Mouse (Mus musculus): Measurements from ENCODE around the gene Dnajc11.

GRCm38 (mm10) chr4:151988342-151989109 is 55.0 kb downstream of the Dnajc11 start, which contains the start of gene Thap3:
- TF ChIP-seq GATA1 (IDR thresholded peaks at IDR 0.05; ENCODE audit: low read length) (no peak), TAL1 (IDR thresholded peaks at IDR 0.05; ENCODE audit: low read length) (no peak)

Measured in erythroblast, embryonic 14.5 days (primary cell).